Mouse (Mus musculus) forebrain, embryonic 10.5 days (tissue): ENCODE measurements at regions not wholly inside any gene's neighbourhood (a gene's known extent, or its start where the extent isn't known, plus 50 kb on each side); places are given as distances from the start of the nearest gene placed in this dataset.

ENCODE experiments used
- DNase-seq: peaks from one replicate; pipeline ENCODE4 v3.0.0-alpha.2; 2017; ENCODE audit warnings: low spot score; ENCODE audit errors: extremely low spot score
- H3K27ac ChIP-seq: fragments of 300-500 bp; sonication (generic); 2 replicates; pipeline ENCODE4 v1.5.1; 2016; ENCODE audit warnings: mild to moderate bottlenecking
- H3K27me3 ChIP-seq: fragments of 300-500 bp; sonication (generic); 2 replicates; pipeline ENCODE4 v1.6.1; 2016; ENCODE audit warnings: mild to moderate bottlenecking; ENCODE audit not compliant: poor library complexity, severe bottlenecking
- H3K36me3 ChIP-seq: fragments of 300-500 bp; sonication (generic); replicated peaks from 2 replicates; pipeline ENCODE4 v1.6.1; 2016; ENCODE audit warnings: mild to moderate bottlenecking, moderate library complexity
- H3K4me1 ChIP-seq: fragments of 300-500 bp; sonication (generic); 2 replicates; pipeline ENCODE4 v1.6.1; 2016
- H3K4me3 ChIP-seq: fragments of 300-500 bp; sonication (generic); 2 replicates; pipeline ENCODE4 v1.5.1; 2016; ENCODE audit warnings: mild to moderate bottlenecking, moderate library complexity
- H3K9me3 ChIP-seq: fragments of 300-500 bp; sonication (generic); 2 replicates; pipeline ENCODE4 v1.6.1; 2016; ENCODE audit warnings: mild to moderate bottlenecking, moderate library complexity
- WGBS: fragments of 180-500 bp; shearing (Covaris S2); methylation state at CpG from one replicate; pipeline ENCODE4 v1.1.7; 2016; 5-methylcytosine and 5-hydroxymethylcytosine counted together

GRCm38 (mm10) chr16:64068787-64069673 is 205.1 kb upstream of the Epha3 start:
- Histone ChIP-seq H3K4me3 (no peak overlapping the region), H3K9me3 (no peaks in the 10 kb centered on the region), H3K27ac (peak overlapping the region; percentile 76), H3K4me1 (peaks cover 28% of the 10 kb centered on the region), H3K27me3 (peaks cover 9% of the 10 kb centered on the region; the same call in 1 of the 2 replicates), H3K36me3 (no peaks in the 10 kb centered on the region)
- DNase-seq = peak; percentile 84
- WGBS = 10% methylated on average over 13 of the region's 13 CpGs

- Histone ChIP-seq H3K27me3 (peaks cover 12% of the 10 kb centered on the region; the same call in 1 of the 2 replicates), H3K4me1 (peaks cover 13% of the 10 kb centered on the region), H3K4me3 (no peak overlapping the region), H3K9me3 (no peaks in the 10 kb centered on the region), H3K36me3 (no peaks in the 10 kb centered on the region), H3K27ac (no peak overlapping the region)
- 62% methylated on average over 4 of the region's 4 CpGs for WGBS
- no peak for DNase-seq
Observed at GRCm38 (mm10) chr16:64062584-64062983, 198.6 kb upstream of the Epha3 start.

GRCm38 (mm10) chr16:64058712-64059111 is 194.7 kb upstream of the Epha3 start:
- peaks cover 7% of the 10 kb centered on the region; the same call in 1 of the 2 replicates for H3K4me1 ChIP-seq
- no peak overlapping the region for H3K27ac ChIP-seq
- H3K4me3 ChIP-seq = no peak overlapping the region
- no peaks in the 10 kb centered on the region for H3K36me3 ChIP-seq
- H3K27me3 ChIP-seq = peaks cover 5% of the 10 kb centered on the region; the same call in 1 of the 2 replicates
- 72% methylated on average over 8 of the region's 8 CpGs for WGBS
- DNase-seq = no peak
- H3K9me3 ChIP-seq = no peaks in the 10 kb centered on the region

- 0 out of 2 replicates have a peak, but pooled peaks cover 4% of the 10 kb centered on the region for H3K4me1 ChIP-seq
- H3K27me3 ChIP-seq = no peaks in the 10 kb centered on the region
- H3K4me3 ChIP-seq = no peak overlapping the region
- no peak overlapping the region for H3K27ac ChIP-seq
- 0 out of 2 replicates have a peak, but pooled peaks cover 4% of the 10 kb centered on the region for H3K9me3 ChIP-seq
- 94% methylated on average over 1 of the region's 1 CpGs for WGBS
- no peaks in the 10 kb centered on the region for H3K36me3 ChIP-seq
- DNase-seq = no peak
Observed at GRCm38 (mm10) chr16:64054346-64054745, 190.4 kb upstream of the Epha3 start.

- 92% methylated on average over 1 of the region's 1 CpGs for WGBS
- no peak overlapping the region for H3K27ac ChIP-seq
- DNase-seq = no peak
Observed at GRCm38 (mm10) chr16:64048026-64048425, 184.1 kb upstream of the Epha3 start.

GRCm38 (mm10) chr16:64033049-64033448 is 169.1 kb upstream of the Epha3 start:
- no peaks in the 10 kb centered on the region for H3K4me1 ChIP-seq
- no peaks in the 10 kb centered on the region for H3K36me3 ChIP-seq
- DNase-seq = no peak
- H3K27me3 ChIP-seq = no peaks in the 10 kb centered on the region; the same call in 1 of the 2 replicates
- 90% methylated on average over 10 of the region's 10 CpGs for WGBS
- H3K27ac ChIP-seq = no peak overlapping the region
- no peaks in the 10 kb centered on the region for H3K9me3 ChIP-seq
- H3K4me3 ChIP-seq = no peak overlapping the region

More at GRCm38 (mm10) chr16:64048026-64048425, 184.1 kb upstream of the Epha3 start:
- H3K9me3 ChIP-seq = peaks cover 10% of the 10 kb centered on the region; the same call in 1 of the 2 replicates
- no peak overlapping the region for H3K4me3 ChIP-seq
- H3K27me3 ChIP-seq = no peaks in the 10 kb centered on the region
- H3K4me1 ChIP-seq = no peaks in the 10 kb centered on the region
- H3K36me3 ChIP-seq = no peaks in the 10 kb centered on the region

- no peak for DNase-seq
- no peak overlapping the region for H3K27ac ChIP-seq
- H3K27me3 ChIP-seq = peaks cover 61% of the 10 kb centered on the region
- no peak overlapping the region for H3K4me3 ChIP-seq
- H3K4me1 ChIP-seq = peaks cover 5% of the 10 kb centered on the region; the same call in 1 of the 2 replicates
- no peaks in the 10 kb centered on the region for H3K9me3 ChIP-seq
- H3K36me3 ChIP-seq = no peaks in the 10 kb centered on the region
Observed at GRCm38 (mm10) chr16:64023981-64024380, 160.0 kb upstream of the Epha3 start.

- DNase-seq = no peak
- H3K4me1 ChIP-seq = no peaks in the 10 kb centered on the region
- no peaks in the 10 kb centered on the region for H3K9me3 ChIP-seq
- no peaks in the 10 kb centered on the region for H3K36me3 ChIP-seq
- H3K4me3 ChIP-seq = no peak overlapping the region
- no peak overlapping the region for H3K27ac ChIP-seq
- WGBS = 92% methylated on average over 5 of the region's 5 CpGs
- no peaks in the 10 kb centered on the region for H3K27me3 ChIP-seq
Observed at GRCm38 (mm10) chr16:64000884-64001283, 136.9 kb upstream of the Epha3 start.

GRCm38 (mm10) chr16:63967407-63967806 is 103.4 kb upstream of the Epha3 start:
- no peak for DNase-seq
- Histone ChIP-seq H3K9me3 (no peaks in the 10 kb centered on the region), H3K27ac (no peak overlapping the region), H3K27me3 (no peaks in the 10 kb centered on the region), H3K4me3 (no peak overlapping the region), H3K4me1 (no peaks in the 10 kb centered on the region), H3K36me3 (no peaks in the 10 kb centered on the region)
- 92% methylated on average over 2 of the region's 2 CpGs for WGBS

- Histone ChIP-seq H3K27me3 (no peaks in the 10 kb centered on the region), H3K4me3 (no peak overlapping the region), H3K36me3 (no peaks in the 10 kb centered on the region), H3K9me3 (no peaks in the 10 kb centered on the region), H3K27ac (no peak overlapping the region), H3K4me1 (peaks cover 14% of the 10 kb centered on the region)
- DNase-seq = no peak
- WGBS = 78% methylated on average over 1 of the region's 1 CpGs
Observed at GRCm38 (mm10) chr16:63960786-63961185, 96.8 kb upstream of the Epha3 start.

GRCm38 (mm10) chr16:63958154-63958553 is 94.2 kb upstream of the Epha3 start:
- Histone ChIP-seq H3K27ac (peak overlapping the region; percentile 73), H3K36me3 (no peaks in the 10 kb centered on the region), H3K27me3 (no peaks in the 10 kb centered on the region), H3K4me1 (peaks cover 14% of the 10 kb centered on the region), H3K4me3 (peak overlapping the region; percentile 23; the same call in 1 of the 2 replicates), H3K9me3 (no peaks in the 10 kb centered on the region)
- DNase-seq = no peak
- WGBS = 5% methylated on average over 6 of the region's 6 CpGs

- no peaks in the 10 kb centered on the region for H3K36me3 ChIP-seq
- DNase-seq = no peak
Observed at GRCm38 (mm10) chr16:63925195-63925594, 61.2 kb upstream of the Epha3 start.

GRCm38 (mm10) chr16:63921146-63921545 is 57.2 kb upstream of the Epha3 start:
- Histone ChIP-seq H3K36me3 (no peaks in the 10 kb centered on the region), H3K9me3 (no peaks in the 10 kb centered on the region), H3K27me3 (no peaks in the 10 kb centered on the region), H3K4me3 (no peak overlapping the region), H3K27ac (no peak overlapping the region), H3K4me1 (peaks cover 9% of the 10 kb centered on the region; the same call in 1 of the 2 replicates)
- 88% methylated on average over 7 of the region's 7 CpGs for WGBS
- DNase-seq = no peak

More at GRCm38 (mm10) chr16:63925195-63925594, 61.2 kb upstream of the Epha3 start:
- Histone ChIP-seq H3K4me3 (no peak overlapping the region), H3K27me3 (no peaks in the 10 kb centered on the region), H3K9me3 (no peaks in the 10 kb centered on the region), H3K4me1 (peaks cover 9% of the 10 kb centered on the region; the same call in 1 of the 2 replicates), H3K27ac (no peak overlapping the region)
- 52% methylated on average over 3 of the region's 3 CpGs for WGBS
